Mouse (Mus musculus) intestine, embryonic 16.5 days (tissue): ENCODE results near the gene Mfap1b. TPM values are rescaled to one million over a fixed set of nuclear protein-coding genes. Genes with fewer than 3 reads are reported as not detected.

Experiments used
- ATAC-seq: fragments of 200-750 bp; cut with Nextera tagmentation; 2 replicates; pipeline ENCODE4 v1.8.0; 2017; ENCODE audit warnings: moderate TSS enrichment, moderate library complexity
- H3K27ac ChIP-seq: fragments of 300-500 bp; sonication (generic); 2 replicates; pipeline ENCODE4 v1.5.1; 2014; ENCODE audit warnings: mild to moderate bottlenecking, low read length
- H3K27me3 ChIP-seq: fragments of 300-500 bp; sonication (generic); replicated peaks from 2 replicates; pipeline ENCODE4 v1.6.1; 2014; ENCODE audit warnings: low read length, control low read depth, mixed read lengths; ENCODE audit not compliant: control insufficient read depth, insufficient read depth
- H3K36me3 ChIP-seq: fragments of 300-500 bp; sonication (generic); 2 replicates; pipeline ENCODE4 v1.6.1; 2014; ENCODE audit warnings: low read length, control low read depth; ENCODE audit not compliant: control insufficient read depth, insufficient read depth
- H3K4me1 ChIP-seq: fragments of 300-500 bp; sonication (generic); 2 replicates; pipeline ENCODE4 v1.6.1; 2014; ENCODE audit warnings: low read length, control low read depth, mixed read lengths; ENCODE audit not compliant: control insufficient read depth, insufficient read depth
- H3K4me2 ChIP-seq: fragments of 300-500 bp; sonication (generic); 2 replicates; pipeline ENCODE4 v1.6.1; 2014; ENCODE audit warnings: low read depth, low read length, control low read depth
- H3K4me3 ChIP-seq: fragments of 300-500 bp; sonication (generic); 2 replicates; pipeline ENCODE4 v1.5.1; 2014; ENCODE audit warnings: mild to moderate bottlenecking, low read length
- H3K9ac ChIP-seq: fragments of 300-500 bp; sonication (generic); 2 replicates; pipeline ENCODE4 v1.6.1; 2014; ENCODE audit warnings: low read depth, low read length
- H3K9me3 ChIP-seq: fragments of 300-500 bp; sonication (generic); 2 replicates; pipeline ENCODE4 v1.6.1; 2016; ENCODE audit warnings: low read length, control low read depth; ENCODE audit not compliant: control insufficient read depth
- WGBS: fragments of 180-500 bp; shearing (Covaris S2); extraction: QIAGEN DNeasy Blood & Tissue Kit; methylation state at CpG from one replicate; pipeline ENCODE4 v1.1.7; 2014; 5-methylcytosine and 5-hydroxymethylcytosine counted together
- microRNA-seq: library from miRNA; unstranded; fragments of <30 nt; microRNA quantifications from one replicate; pipeline ENCODE4, GENCODE M21; 2016
- polyA plus RNA-seq: library from polyadenylated mRNA; unstranded; fragments of >200 nt; fragmentation: Nextera tagmentation; extraction: Ambion mirVana; gene quantifications from 2 replicates; pipeline ENCODE4 v1.2.1, GENCODE M21; 2015

Mfap1b gene
- polyA plus RNA-seq, 1 experiment from 2014 or later, result 40.2 TPM

- Histone ChIP-seq H3K4me1 (peaks cover 22% of the 10 kb centered on the region), H3K4me2 (peak overlapping the region; percentile 26; the same call in 1 of the 2 replicates), H3K4me3 (peak overlapping the region; percentile 8; the same call in 1 of the 2 replicates), H3K27me3 (no peaks in the 10 kb centered on the region), H3K36me3 (no peaks in the 10 kb centered on the region), H3K9me3 (no peaks in the 10 kb centered on the region), H3K9ac (0 out of 2 replicates have a peak overlapping the region, but pooled peaks have one; percentile 3), H3K27ac (no peak overlapping the region)
- ATAC-seq, result no peak
- WGBS, result 76% methylated on average over 6 of the region's 6 CpGs
These were observed 57.5 kb downstream of the Mfap1b start for GRCm38 (mm10) chr2:121416356-121416755.

- Histone ChIP-seq H3K9ac (no peak overlapping the region), H3K36me3 (no peaks in the 10 kb centered on the region), H3K27ac (no peak overlapping the region), H3K9me3 (no peaks in the 10 kb centered on the region), H3K27me3 (no peaks in the 10 kb centered on the region), H3K4me2 (peak overlapping the region; percentile 67), H3K4me3 (peak overlapping the region; percentile 99), H3K4me1 (peaks cover 22% of the 10 kb centered on the region)
- ATAC-seq, result no peak
- WGBS, result 77% methylated on average over 3 of the region's 3 CpGs
These were observed 58.3 kb downstream of the Mfap1b start for GRCm38 (mm10) chr2:121415591-121415990.

GRCm38 (mm10) chr2:121415103-121415502 is 58.8 kb downstream of the Mfap1b start:
- Histone ChIP-seq H3K27me3 (no peaks in the 10 kb centered on the region), H3K9ac (0 out of 2 replicates have a peak overlapping the region, but pooled peaks have one; percentile 20), H3K4me1 (peaks cover 22% of the 10 kb centered on the region), H3K36me3 (no peaks in the 10 kb centered on the region), H3K4me3 (peak overlapping the region; percentile 99), H3K9me3 (no peaks in the 10 kb centered on the region), H3K27ac (no peak overlapping the region), H3K4me2 (peak overlapping the region; percentile 67)
- 40% methylated on average over 3 of the region's 3 CpGs for WGBS
- no peak for ATAC-seq

GRCm38 (mm10) chr2:121414139-121414685 is 59.7 kb downstream of the Mfap1b start:
- Histone ChIP-seq H3K27ac (peak overlapping the region; percentile 98), H3K4me2 (peak overlapping the region; percentile 67), H3K36me3 (no peaks in the 10 kb centered on the region), H3K4me3 (peak overlapping the region; percentile 99), H3K27me3 (no peaks in the 10 kb centered on the region), H3K9ac (peak overlapping the region; percentile 100), H3K9me3 (no peaks in the 10 kb centered on the region), H3K4me1 (peaks cover 19% of the 10 kb centered on the region)
- ATAC-seq, result peak; percentile 66
- under 1% methylated on average over 31 of the region's 32 CpGs for WGBS

GRCm38 (mm10) chr2:121413387-121414042 is 60.4 kb downstream of the Mfap1b start, which contains the start of the genes Pdia3 and Catsper2:
Pdia3 (plus strand) TSS chr2:121413775.
Catsper2 (minus strand) TSS chr2:121413792.
- under 1% methylated on average over 68 of the region's 68 CpGs for WGBS
- Histone ChIP-seq H3K4me2 (peak within 1 kb of the TSS; percentile 67), H3K27ac (peak within 1 kb of the TSS; percentile 98), H3K9ac (peak within 1 kb of the TSS; percentile 100), H3K4me3 (peak within 1 kb of the TSS; percentile 99), H3K9me3 (no peaks in the 10 kb centered on the region), H3K36me3 (no peaks in the 10 kb centered on the region), H3K27me3 (no peaks in the 10 kb centered on the region), H3K4me1 (peaks cover 14% of the 10 kb centered on the region; the same call in 1 of the 2 replicates)
- peak; percentile 99 for ATAC-seq

- ATAC-seq, result peak; percentile 2
These were observed 61.0 kb downstream of the Mfap1b start for GRCm38 (mm10) chr2:121412843-121413386.

More at GRCm38 (mm10) chr2:121412843-121413386, 61.0 kb downstream of the Mfap1b start:
- Histone ChIP-seq H3K4me1 (peaks cover 14% of the 10 kb centered on the region; the same call in 1 of the 2 replicates), H3K9ac (peak overlapping the region; percentile 100), H3K27ac (peak overlapping the region; percentile 98), H3K4me3 (peak overlapping the region; percentile 99), H3K36me3 (no peaks in the 10 kb centered on the region), H3K9me3 (no peaks in the 10 kb centered on the region), H3K4me2 (peak overlapping the region; percentile 65), H3K27me3 (no peaks in the 10 kb centered on the region)
- WGBS, result 9% methylated on average over 4 of the region's 4 CpGs

Small RNAs within 50 kb of the gene (microRNA-seq; reads per million reads assigned to microRNA genes)
- not detected for gene Gm22953

Other genes starting within 250 kb of the Mfap1b start
- 26.5 and 31.0 TPM in 2 replicates for gene Trp53bp1, start 202.7 kb downstream of the Mfap1b start, polyA plus RNA-seq
- 1.9 and 2.6 TPM in 2 replicates for gene Map1a, start 184.5 kb downstream of the Mfap1b start, polyA plus RNA-seq
- gene Ppip5k1, start 118.7 kb downstream of the Mfap1b start, polyA plus RNA-seq, result 18.7 and 21.4 TPM in 2 replicates
- gene Ckmt1, start 116.4 kb downstream of the Mfap1b start, polyA plus RNA-seq, result 880 and 1,082 TPM in 2 replicates
- gene Strc, start 86.9 kb downstream of the Mfap1b start, polyA plus RNA-seq, result 0.04 TPM in 2 replicates
- gene Pdia3, start 60.3 kb downstream of the Mfap1b start, polyA plus RNA-seq, result 889 and 911 TPM in 2 replicates
- 1.1 and 1.5 TPM in 2 replicates for gene Catsper2, start 60.3 kb downstream of the Mfap1b start, polyA plus RNA-seq
- 6.7 and 7.9 TPM in 2 replicates for gene Ell3, start 29.8 kb downstream of the Mfap1b start, polyA plus RNA-seq
- gene Serf2, start 24.9 kb downstream of the Mfap1b start, polyA plus RNA-seq, result 456 and 469 TPM in 2 replicates
- gene Hypk, start 20.8 kb downstream of the Mfap1b start, polyA plus RNA-seq, result 88.3 and 89.9 TPM in 2 replicates
- gene Serinc4, start 17.3 kb downstream of the Mfap1b start, polyA plus RNA-seq, result 0.13 TPM in 1 of 2 replicates, not detected in the other
- 18.7 and 21.5 TPM in 2 replicates for gene Mfap1a, start 32.6 kb upstream of the Mfap1b start, polyA plus RNA-seq
- 4.8 and 5.0 TPM in 2 replicates for gene Wdr76, start 32.7 kb upstream of the Mfap1b start, polyA plus RNA-seq